Mouse (Mus musculus) neutrophil, adult 5-6 weeks (primary cell): ENCODE results near the gene Ssna1. TPM values are rescaled to one million over a fixed set of nuclear protein-coding genes. Genes with fewer than 3 reads are reported as not detected.

Experiments used
- ATAC-seq: fragments of 151-379, 151-347 bp; 2 replicates; pipeline ENCODE4 v1.8.0; 2017; ENCODE audit warnings: mild to moderate bottlenecking, moderate TSS enrichment; ENCODE audit not compliant: insufficient number of reproducible peaks, poor library complexity, low FRiP score, severe bottlenecking; ENCODE audit errors: extremely low read depth
- total RNA-seq: library from RNA; stranded (forward); fragments of 200-1000 nt; gene quantifications from 2 replicates; pipeline ENCODE4 v1.2.3, GENCODE M21; 2017

The Ssna1 gene
- total RNA-seq, 1 experiment from 2014 or later: 31.0 TPM

DNA sequence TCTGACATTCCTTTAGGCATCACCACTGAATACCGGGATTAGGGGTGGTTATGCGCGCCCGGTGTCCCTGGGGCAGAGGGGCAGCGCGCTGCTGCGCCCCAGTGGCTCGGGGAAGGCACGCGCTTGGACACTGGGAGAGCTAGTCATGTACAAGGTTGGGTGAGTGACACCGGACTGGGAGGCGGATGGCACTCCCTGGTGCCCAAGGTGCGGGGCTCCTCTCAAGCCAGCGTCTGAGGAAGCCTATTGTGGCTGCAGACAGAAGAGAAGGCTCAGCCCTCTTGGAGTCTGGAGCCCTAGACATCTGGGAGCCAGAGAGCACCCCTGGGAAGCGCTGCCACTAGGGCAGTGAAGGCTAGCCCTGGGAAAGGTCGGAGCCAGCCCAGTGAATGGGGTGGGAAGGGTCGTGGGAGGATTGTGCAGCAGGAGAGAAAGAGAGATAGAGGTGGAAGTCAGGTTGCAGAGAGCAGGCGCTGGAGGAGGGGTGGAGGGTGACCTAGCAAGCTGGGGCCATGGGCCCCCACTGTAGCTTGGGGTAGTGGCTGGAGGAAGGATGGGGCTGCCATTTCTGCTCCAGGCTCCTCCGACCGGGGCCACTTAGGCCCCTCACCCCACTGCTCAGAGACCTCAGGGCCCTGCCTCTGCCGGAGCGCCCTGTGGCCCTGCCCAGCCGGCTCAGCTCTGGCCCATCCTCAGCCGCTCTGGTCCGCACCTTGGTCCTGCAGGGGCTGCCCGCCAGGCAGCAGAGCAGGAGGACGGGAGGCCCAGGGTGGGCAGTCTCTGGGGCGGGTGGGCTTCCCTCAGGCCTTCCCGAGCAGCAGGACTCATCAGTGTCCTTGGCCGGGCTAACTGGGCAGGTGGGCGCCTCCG is 19.2 kb upstream of the Ssna1 start:
- ATAC-seq: no peak

DNA sequence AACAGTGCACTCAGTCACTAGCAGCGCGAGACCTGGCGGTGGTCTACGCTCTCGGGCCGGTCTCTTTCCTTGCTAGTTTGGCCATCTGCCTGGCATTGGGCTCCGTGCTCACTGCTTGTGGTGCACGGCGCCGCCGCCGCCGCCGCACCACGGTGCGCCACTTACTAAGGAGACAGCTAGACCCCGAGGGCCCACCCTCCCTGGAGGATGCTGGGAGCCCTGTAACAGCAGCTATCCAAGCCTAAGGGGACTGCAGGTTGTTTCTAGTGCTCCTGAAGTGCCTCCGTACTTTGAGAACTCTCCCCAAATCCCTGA is 18.5 kb upstream of the Ssna1 start:
- ATAC-seq: no peak

DNA sequence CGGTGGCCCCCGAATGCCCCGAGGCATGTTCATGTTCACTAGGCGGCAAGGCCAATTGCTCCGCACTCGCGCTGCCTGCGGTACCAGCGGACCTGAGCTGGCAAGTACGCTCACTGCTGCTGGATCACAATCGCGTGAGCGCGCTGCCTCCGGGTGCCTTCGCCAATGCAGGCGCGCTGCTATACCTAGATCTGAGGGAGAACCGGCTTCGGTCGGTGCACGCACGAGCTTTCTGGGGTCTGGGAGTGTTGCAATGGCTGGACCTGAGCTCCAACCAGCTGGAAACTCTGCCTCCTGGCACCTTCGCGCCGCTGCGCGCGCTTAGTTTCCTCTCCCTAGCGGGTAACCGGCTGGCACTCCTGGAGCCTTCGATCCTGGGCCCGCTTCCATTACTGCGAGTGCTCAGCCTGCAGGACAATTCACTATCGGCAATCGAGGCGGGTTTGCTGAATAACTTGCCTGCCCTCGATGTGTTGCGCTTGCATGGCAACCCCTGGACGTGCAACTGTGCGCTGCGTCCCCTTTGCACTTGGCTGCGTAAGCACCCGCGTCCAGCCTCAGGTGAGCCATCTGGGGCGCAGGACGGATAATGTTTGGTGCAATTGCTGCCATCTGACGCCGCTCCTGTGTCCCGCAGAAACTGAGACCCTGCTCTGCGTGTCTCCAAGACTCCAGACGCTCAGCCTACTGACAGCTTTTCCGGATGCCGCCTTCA is 18.0 kb upstream of the Ssna1 start:
- ATAC-seq: no peak

DNA sequence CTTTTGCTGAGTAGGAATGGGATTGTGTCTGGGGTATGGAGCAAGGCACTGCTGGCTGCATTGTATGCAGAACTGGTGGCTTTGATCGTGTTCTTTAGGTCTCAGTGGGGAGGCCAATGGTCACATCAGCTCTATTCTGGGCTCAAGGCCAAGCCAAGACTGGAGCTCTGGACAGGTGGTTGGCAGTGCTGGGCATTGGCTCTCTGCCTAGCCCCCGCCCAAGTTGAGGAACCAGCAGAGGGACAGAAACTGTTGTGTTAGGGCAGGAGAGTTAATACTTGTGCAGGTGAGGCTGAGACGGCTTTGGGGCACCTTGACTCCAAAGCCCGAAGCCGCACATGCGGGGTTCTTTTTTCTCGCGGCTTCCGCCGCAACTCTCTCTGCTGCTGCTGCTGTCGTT is 17.4 kb upstream of the Ssna1 start, which contains the start of gene Lrrc26:
Gene Lrrc26, plus strand, starts transcription at position 265 of the 400 bp plus-strand sequence.
- ATAC-seq: no peak

DNA sequence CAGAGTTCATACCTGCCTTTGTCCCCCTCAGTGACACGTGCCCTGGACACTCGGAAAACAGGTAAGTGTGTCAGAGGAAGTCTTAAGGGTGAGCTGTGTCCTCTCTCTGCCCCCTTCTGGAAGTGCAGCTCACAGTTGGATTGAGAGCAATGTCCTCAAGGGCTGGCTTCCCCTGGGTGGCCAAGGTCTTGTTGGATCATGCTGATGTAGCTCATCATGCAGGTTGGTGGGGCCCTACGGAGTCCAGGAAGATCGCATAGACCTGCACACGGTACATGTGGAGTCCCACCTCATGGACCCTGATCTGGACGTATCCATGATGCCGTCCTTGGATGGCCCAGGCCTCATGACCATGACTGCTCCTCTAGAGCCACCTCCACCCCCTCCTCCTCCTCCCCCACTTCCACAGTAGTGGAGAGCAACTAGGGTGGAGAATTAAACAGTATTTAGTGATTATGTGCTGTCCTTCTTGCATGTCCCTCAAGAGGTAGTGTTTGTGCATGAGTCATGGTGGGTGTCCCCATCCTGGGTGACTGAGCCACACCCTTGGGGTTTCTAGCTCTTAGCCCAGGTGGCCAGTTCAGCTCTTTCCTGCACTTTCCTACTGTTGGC is 16.6 kb upstream of the Ssna1 start:
- ATAC-seq: no peak

DNA sequence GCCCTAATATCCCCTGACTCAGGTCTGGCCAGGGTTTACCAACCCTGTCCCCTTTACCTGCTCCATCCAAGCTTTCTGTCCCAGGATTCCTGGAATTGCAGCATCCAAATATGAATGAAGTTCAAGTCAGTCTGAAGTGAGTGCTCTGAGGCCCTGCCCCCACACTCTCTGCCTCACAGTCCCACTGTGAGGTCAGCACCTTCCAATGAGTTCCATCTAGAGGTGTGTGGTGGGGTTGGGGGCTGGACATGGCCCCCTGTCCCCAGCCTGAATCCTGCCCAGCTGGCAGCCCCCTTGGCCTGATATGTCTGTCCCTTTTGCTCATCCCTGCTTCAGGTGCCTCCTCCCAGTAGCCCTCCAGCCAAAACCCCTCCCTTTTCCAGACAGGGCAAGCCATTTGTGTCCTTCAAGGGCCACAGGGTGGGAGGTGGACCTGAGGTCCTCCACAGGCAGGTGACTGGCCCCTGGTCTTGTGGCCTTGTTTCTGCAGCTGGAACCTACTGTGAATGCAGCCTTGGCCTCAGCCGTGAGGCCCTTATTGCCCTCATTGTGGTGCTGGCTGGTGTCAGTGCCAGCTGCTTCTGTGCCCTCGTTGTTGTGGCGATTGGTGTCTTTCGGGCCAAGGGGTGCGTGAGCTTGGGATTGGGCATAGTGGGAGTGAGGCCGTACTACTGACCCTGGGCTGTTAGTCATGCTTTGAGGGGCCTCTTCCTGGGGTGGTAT is 15.8 kb upstream of the Ssna1 start, which contains the start of gene Tmem210:
Gene Tmem210, plus strand, starts transcription at position 219 of the 723 bp plus-strand sequence.
- ATAC-seq: no peak

DNA sequence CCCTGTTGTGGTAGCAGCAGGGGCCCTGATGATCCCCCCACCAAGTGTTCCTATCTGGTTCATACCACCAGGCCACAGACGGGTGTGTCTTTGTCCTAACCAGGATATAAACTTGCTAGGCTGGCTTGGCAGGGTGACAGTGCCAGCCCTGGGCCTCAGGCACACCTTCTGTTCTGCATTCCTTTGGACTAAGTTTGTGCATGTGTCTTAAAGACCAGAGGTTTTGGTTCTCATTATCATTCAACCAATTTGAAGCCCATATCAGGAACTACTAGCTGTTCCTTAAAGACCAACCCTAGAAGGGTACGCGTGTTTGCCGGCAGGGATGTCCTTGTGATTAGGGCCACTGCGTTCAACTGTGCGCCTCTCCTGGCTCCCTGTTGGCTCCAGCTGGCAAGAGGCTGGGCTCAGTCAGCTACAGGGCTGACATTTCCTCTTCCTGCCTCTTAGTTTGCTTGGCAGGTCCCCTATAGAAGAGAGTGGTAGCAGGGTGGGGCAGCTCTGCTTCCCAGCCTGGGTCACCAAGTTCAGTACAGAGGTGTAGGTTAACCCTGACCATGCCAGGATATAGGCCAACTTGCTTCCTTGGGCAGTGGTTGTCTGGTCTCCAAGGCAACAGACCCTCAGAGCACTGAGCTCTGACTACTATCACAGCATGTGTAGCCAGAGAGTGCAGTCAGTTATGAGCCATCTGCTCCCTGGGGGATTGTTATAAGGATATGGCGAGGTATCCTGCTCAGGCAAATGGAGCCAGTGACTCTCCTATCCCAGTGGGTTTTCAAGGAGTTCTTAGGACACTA is 14.8 kb upstream of the Ssna1 start:
- no peak for ATAC-seq

DNA sequence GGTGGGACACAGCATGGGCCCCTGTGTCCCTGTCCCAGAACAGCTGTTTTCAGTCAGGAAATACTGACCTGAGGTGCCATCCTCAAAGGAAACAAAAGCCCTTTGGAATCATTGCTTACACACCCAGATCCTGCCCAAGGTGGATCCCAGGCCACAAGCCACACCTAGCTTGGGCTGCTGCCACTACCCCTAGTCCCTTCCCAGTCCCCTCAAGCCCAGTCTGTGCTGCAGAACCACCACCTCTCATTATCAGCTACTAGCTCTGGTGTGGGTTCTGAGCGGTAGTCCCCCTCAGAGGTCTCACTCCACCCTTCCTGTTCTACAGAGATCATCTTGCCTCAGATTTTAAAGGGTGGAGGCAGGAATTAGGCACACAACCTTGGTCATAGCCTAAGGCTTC is 14.1 kb upstream of the Ssna1 start:
- no peak for ATAC-seq

DNA sequence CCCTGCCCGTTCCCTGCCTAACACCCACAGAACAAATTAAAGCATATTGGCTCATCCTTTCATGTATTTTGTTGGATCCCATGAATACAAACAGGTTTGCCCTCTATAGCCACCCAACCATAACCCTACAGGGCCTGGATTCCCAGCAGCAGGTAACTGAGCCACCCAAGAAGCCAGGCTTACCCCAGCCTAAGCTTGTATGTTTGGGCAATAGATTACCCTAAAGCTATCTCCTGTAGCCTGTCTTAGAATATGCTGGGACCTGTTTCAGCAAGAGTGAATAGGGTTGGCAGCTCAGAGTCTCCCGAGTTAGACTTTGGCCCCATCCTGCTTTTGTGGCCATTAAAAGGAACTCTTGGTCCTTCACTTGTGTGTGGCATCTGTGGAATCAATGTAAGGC is 13.3 kb upstream of the Ssna1 start:
- no peak for ATAC-seq

DNA sequence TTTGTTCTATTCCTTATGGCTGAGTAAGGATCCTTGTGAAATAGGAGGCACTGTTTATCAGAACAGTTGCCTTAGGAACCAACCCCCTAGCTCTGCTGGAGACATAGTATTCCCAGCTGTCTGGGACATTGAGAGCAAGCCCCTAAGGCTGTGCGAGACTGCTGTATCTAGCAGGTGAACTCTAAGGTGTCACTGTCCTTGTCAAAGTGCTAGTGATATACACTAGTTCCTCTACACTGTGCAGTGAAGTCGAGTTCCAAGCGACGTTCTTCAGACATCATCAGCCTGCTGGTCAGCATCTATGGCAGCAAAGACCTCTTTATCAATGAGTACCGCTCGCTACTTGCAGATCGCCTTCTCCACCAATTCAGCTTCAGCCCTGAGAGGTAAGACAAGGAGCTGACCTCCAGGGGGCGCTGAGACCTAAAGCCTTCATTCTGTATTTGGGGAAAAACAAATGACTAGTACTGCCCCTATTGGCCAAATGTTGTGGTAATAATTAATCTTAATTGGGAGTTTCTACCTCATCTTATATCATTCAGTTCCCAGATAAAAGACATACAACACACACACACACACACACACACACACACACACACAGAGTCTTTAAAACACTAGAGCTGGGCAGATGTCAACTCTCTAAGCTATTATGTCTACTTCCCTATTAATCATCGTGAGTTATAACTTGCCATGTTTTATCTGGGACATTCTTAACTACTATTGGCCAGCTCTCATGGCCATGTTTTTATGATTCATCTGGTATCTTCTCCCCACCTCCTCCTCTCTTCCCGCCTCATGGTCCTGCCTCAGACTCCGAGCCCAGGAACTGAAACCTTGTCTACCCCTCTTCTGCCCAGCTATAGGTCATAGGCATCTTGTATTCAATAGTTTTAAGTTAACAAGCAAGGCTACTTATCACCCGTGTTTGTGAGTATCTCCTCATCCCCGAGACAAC is 7.0 kb upstream of the Ssna1 start:
- peak; percentile 75 for ATAC-seq

DNA sequence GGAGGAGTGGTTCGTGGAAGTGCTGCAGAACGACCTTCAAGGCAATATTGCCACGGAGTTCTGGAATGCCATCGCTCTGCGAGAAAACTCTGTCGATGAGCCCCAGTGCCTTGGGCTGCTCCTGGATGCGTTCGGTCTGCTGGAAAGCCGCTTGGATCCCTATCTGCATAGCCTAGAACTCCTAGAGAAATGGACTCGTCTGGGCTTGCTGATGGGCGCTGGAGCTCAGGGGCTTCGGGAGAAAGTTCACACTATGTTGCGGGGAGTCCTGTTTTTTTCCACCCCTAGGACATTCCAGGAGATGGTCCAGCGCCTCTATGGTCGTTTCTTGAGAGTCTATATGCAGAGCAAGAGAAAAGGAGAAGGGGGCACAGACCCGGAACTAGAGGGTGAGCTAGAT is 772 bp upstream of the Ssna1 start:
- no peak for ATAC-seq

DNA sequence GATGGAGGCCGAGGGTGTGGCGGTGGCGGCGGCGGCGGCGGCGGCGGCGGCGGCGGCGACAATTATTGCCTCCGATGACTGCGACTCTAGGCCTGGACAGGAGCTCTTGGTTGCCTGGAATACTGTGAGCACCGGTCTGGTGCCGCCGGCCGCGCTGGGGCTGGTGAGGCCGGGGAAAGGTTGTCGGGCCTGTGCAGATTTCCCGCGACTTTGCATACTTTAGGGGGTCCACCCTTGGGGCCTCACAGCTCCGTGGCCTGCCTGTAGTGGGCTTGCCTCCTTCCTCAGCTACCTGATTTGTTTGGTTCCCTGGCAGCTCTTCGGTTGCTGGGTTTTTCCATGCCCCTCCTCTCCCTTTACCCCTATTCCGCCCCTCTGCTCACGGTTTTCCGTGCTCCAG is 277 bp upstream of the Ssna1 start:
- ATAC-seq: no peak

DNA sequence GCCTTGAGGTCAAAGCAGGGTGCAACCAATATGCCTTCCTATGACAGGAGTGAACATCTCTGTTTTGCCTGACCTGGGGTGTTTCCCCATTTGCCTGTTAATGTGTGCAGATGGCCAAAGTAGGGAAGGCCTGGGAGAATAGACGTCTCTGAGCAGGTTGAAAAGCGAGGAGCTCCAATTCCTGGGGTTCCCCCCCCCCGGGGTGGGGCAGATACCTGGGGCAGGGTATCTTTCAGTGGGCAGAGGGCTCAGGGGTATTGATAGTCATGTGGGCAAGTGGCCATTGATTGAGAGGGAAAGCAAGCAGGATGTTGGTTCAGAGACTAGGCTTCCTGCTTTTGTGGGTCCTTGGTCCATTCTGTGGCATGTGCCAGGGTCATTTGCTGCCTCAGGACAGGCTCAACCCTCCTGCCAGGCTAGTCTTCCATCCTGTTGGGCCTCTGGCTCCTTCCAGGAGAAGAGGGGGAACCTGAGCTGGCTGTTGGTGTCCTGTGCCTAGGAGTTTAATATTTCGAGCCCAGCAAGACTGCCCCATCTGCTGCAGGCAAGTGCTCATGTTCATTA is 4.4 kb downstream of the Ssna1 start:
- no peak for ATAC-seq

DNA sequence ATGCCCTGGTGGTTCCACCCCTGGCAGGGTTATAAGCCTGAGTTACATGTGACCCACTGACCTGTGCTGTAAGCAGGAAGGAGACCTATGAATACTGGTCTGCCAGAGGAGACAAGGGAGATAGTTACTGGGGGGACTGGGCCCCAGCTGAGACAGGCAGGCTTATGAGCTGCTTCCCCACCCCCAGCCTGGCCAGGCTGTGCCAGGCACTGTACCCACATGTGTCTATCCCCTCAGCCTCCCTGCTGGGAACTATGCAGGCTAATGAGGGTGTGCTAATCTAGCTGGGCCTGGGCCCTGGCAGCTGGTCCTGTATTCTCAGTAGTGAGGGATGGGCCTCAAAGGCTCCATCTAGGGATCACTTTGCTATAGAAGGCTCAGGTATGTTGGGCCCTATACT is 5.0 kb downstream of the Ssna1 start:
- ATAC-seq: no peak

DNA sequence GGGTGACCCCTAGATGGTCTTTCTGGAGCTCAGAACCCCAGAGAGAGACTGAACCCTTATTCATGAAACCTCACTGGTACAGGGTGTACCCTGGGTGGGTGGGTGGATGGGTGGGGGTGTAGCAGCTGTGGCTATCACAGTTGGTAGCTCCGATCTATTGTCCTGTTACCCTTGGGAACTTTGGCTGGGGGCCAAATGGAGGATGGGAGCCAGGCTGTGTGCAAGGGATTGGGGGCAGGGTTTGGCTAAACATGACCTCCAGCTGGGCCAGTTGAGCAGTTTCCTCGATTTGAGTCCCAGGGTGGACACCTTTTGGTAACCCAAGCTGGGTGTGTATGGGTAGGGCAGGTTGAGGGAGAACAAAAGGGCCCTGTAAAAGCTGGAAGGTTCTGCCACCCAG is 5.5 kb downstream of the Ssna1 start:
- ATAC-seq: no peak

DNA sequence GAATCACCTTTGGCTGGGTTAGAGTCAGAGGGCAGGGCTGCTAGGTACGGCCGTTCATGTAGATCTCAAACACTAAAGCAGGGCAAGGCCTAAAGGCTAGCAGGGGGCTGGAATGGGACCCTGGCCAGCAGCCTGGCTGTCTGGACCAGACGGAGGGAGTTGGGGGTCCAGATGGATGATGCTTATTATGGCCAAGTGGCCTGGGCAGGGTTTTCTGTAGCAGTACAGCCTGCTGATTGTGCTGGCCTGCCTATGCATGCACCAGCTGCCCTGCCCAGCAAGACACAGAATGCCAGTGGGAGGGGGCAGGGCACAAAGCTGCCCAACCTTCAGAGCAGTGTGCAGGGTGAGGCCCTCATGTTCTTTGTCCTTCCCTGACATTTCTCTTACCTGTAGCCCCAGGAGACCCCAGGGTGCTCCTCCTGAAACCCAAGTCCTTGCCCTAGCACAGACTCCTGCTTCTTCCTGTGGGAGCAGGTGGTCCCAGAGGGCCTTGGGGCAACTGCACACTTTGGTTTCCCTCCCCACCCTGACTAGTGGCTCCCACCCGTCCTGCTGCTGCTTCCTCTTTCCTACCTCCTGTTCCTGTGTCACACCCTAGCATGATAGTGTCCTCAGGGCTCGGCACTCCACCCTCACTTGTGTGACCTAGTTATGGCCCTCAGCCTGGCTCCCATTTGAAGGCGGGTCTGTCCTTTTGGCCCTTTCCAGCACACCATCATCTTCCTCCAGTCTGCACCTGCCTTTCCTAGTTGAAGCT is 6.2 kb downstream of the Ssna1 start:
- no peak for ATAC-seq

DNA sequence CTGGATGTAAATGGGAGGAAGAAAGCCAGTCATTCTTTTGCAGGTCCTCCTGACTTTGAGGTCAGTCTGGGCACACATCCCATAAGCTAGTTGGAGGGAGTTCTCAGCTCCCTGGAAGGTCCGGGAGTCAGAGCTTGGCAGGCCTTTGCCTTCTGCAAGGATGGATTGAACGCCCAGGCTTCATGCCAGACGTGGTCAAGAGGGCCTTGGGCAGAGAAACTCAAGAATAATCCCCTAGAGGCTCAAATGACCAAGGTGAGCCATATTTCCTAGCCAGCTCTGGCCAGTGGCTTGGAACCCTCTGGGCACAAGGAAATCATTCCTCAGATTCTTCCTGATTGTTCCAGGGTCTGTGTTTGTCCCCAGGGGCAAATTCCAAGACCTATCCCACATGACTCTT is 7.4 kb downstream of the Ssna1 start:
- ATAC-seq: no peak
